Mouse (Mus musculus): ENCODE measurements around the gene Wdr59.

- no peak for TF ChIP-seq CTCF (IDR thresholded peaks at IDR 0.05; ENCODE audit: low read depth, low read length)
- no peak for TF ChIP-seq TAL1 (conservative IDR thresholded peaks at IDR 0.05; ENCODE audit: low read depth, low read length)
- no peak for TF ChIP-seq POLR2AphosphoS5 (IDR thresholded peaks at IDR 0.05; ENCODE audit: insufficient replicate concordance, low read depth, low read length)
- no peak for TF ChIP-seq GATA1 (IDR thresholded peaks at IDR 0.05; ENCODE audit: borderline replicate concordance, low read length)
Observed at GRCm38 (mm10) chr8:111490034-111490591, 31.8 kb downstream of the Wdr59 start.

Data from G1E (cell line).